Mouse (Mus musculus): Measurements from ENCODE around the gene I830077J02Rik.

- TF ChIP-seq POLR2A (IDR thresholded peaks at IDR 0.05; ENCODE audit: borderline replicate concordance, insufficient read depth, low read length) (no peak), CTCF (IDR thresholded peaks at IDR 0.05; ENCODE audit: borderline replicate concordance, insufficient read depth, low read depth, low read length) (no peak)
These were observed 1.5 kb upstream of the I830077J02Rik start for GRCm38 (mm10) chr3:105933926-105934325.

All from cerebellum, adult 2 months (tissue).